Mouse (Mus musculus): ENCODE measurements around the gene 1110008L16Rik. TPM values are rescaled to one million over a fixed set of nuclear protein-coding genes. Genes with fewer than 3 reads are reported as not detected.
A peak's percentile ranks its signal among the peaks of the same experiment; 100 is the strongest.
"Not testable (repeated sequence)": the region's sequence is repeated elsewhere in the genome, so short reads cannot be mapped to it uniquely, and the experiment has no call there.

The 1110008L16Rik gene
- total RNA-seq, 2 experiments from 2014 or later: 9.6 to 10.7 TPM

DNA sequence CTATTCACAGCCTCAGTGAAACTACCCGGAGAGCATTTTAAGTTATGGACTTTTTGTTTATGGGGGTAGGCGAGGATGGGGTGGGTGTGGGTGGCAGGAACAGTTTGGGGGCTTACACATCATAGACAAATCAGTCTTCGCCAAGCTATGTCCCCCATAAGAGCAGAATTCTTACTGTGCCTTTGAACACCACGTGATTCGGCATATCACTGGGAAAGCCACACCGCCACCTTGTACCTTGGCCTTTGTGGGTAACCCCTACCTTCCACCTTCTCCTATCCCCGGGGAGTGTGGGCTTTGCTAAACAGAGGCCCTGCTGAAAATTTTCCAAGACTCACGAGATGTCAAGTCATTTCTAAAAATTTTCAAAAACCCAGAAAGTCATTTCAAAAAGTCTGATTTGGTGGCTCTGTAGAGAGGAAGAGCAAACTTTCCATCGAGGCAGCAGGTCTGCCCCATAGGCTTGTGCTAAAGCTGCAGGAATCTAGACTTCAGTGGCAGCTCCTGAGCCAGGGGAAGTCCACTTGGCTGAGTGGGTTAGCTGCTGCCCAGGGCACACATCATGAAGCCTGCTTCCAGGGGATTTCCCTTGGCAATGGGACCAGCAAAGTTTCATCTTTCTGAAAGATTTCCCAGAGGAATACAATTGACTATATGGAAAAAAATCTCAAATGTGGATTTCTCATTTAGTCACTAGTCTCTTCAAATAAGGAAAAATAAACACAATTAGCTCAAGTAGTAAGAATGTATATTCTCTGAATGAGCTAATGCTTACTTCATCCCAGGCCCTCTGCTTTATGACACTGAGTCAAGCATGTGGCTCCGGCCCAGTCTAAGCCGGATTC lies 93.6 kb downstream of the 1110008L16Rik start:
- no peak for DNase-seq

GRCm38 (mm10) chr12:55395601-55396000 lies 96.2 kb downstream of the 1110008L16Rik start:
- not testable (repeated sequence) for DNase-seq

GRCm38 (mm10) chr12:55396536-55396935 lies 97.2 kb downstream of the 1110008L16Rik start:
- DNase-seq: no peak

DNA sequence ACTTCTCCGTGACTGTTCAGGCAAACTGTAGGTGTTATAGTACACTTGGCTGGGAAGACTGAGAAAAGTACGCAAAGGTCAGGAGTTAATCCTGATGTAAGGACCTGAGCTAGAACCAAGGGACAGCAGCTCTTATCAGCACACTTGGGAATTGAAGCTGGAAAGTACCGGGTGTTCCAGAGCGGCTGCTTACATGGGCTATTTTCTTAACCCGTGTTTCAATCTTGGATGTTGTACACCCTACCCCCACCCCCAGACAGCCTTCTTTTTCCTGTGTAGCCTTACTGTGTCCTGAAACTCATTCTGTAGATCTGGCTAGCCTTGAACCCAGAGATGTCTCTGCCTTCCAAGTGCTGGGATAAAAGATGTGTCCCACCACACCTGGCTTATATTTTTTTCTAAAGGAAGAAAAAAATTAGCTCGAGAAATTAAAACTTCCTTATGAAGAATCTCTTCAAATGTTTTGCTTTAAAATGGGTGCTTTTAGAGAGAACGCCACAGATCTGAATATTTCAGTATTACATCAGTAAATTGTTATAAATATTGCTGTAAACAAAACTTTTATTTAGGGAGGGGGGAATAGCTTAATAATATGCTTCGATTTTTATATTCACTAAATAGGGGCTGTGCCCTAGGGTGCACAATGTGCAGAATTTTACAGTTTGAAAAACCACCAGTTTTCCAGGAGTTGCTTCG lies 98.3 kb downstream of the 1110008L16Rik start:
- peak; percentile 54 to 80 for DNase-seq

GRCm38 (mm10) chr12:55398240-55399127 lies 99.1 kb downstream of the 1110008L16Rik start:
- peak; percentile 94 to 96 for DNase-seq

- DNase-seq: no peak
Observed at GRCm38 (mm10) chr12:55399128-55399677, 99.8 kb downstream of the 1110008L16Rik start.

DNA sequence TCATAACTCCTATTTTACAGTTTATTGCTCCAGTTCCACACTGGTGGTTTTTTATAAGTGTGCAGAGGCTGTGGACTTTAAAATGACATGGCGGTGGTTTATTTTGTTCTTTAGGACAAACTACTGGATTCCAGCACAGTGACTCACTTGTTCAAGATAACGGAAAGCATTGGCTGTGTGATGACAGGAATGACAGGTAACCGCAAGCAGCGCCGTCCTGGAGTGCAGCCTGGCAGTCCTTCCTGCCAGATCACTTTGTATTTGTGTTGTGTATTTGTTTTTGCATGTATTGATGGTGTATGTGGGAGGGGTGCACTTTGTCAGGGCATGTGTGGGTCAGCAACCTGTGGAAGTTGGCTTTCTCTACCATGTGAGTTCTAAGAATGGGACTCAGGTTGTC lies 108.5 kb downstream of the 1110008L16Rik start:
- DNase-seq: no peak

GRCm38 (mm10) chr12:55415255-55415654 lies 115.9 kb downstream of the 1110008L16Rik start:
- no peak for DNase-seq

GRCm38 (mm10) chr12:55415762-55416161 lies 116.4 kb downstream of the 1110008L16Rik start:
- no peak for DNase-seq

- DNase-seq: no peak
Observed at GRCm38 (mm10) chr12:55420220-55420619, 120.8 kb downstream of the 1110008L16Rik start.

- DNase-seq: no peak
Observed at GRCm38 (mm10) chr12:55422057-55422456, 122.7 kb downstream of the 1110008L16Rik start.

DNA sequence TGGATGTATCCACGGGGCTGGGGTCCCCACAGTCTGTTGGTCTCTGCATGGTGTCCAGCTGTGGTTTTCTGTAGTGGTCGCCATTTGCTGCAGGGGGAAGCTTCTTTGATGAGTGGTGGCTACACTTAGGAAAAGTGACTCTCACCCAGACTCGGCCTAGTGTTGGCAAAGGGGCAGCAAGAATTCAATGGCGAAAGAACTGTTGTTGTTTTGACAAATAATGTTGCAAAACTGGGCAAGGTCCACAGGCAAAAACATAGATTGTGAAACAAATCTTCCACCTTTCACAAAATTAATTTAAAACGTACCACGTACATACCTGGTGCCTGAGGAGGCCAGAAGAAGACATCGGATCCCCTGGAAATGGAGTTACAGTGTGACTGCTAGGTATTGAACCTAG lies 126.9 kb downstream of the 1110008L16Rik start:
- DNase-seq: no peak

DNA sequence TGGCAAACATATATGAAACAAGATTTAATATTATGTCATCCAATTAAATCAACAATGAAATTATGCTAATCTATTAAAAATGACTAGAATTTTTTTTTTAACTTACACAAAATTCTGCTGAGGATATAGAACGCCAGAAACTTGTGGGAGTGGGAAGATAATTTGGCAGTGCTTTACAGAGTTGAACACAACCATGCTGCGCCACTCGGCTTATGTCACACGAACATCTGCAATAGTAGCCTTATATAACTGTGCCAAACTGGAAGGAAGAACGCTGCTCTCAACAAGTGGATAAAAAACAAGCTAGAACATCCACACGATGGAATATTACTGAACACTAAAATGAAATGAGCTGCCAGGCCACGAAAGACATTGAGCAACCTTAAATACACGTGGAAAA lies 129.8 kb downstream of the 1110008L16Rik start:
- DNase-seq: no peak

GRCm38 (mm10) chr12:55429956-55430355 lies 130.6 kb downstream of the 1110008L16Rik start:
- no peak for DNase-seq

Other genes starting within 250 kb of the 1110008L16Rik start
- gene 2700097O09Rik, start 219.5 kb upstream of the 1110008L16Rik start, total RNA-seq (2021): 10 to 100 TPM in 1 of 2 experiments, 1 to 10 TPM in 1; 7.8 to 10.4 TPM
- gene Srp54a, start 219.3 kb upstream of the 1110008L16Rik start, total RNA-seq (2021): 100 to 1,000 TPM in 1 of 2 experiments, 10 to 100 TPM in 1; 90.2 to 109 TPM
- gene Fam177a, start 175.1 kb upstream of the 1110008L16Rik start, total RNA-seq (2021): 10 to 100 TPM; 11.9 to 13.4 TPM
- 10 to 100 TPM; 37.7 to 43.7 TPM for gene Srp54b, start 144.5 kb upstream of the 1110008L16Rik start, total RNA-seq (2021)
- gene 1700047I17Rik2, start 100.0 kb upstream of the 1110008L16Rik start, total RNA-seq (2021): under 1 TPM in 1 of 2 experiments, not detected in 1; 0.80 TPM
- gene Srp54c, start 69.4 kb upstream of the 1110008L16Rik start, total RNA-seq (2021): 10 to 100 TPM; 27.7 to 29.8 TPM
- gene Ppp2r3c, start 3.4 kb downstream of the 1110008L16Rik start, total RNA-seq (2021): 10 to 100 TPM in 1 of 2 experiments, 1 to 10 TPM in 1; 8.4 to 10.3 TPM
- 100 to 1,000 TPM; 171 to 180 TPM for gene Psma6, start 84.6 kb downstream of the 1110008L16Rik start, total RNA-seq (2021)
- 10 to 100 TPM; 59.5 to 74.3 TPM for gene Nfkbia, start 193.1 kb downstream of the 1110008L16Rik start, total RNA-seq (2021)

Data from heart, adult 18-20 months (tissue).